Mouse (Mus musculus): ENCODE data around the gene Nemf. TPM values are rescaled to one million over a fixed set of nuclear protein-coding genes. Genes with fewer than 3 reads are reported as not detected.
A peak's percentile ranks its signal among the peaks of the same experiment; 100 is the strongest.

Gene Nemf
- total RNA-seq (2014; rRNA removed) (14.6 and 16.0 TPM in 2 replicates), polyA plus RNA-seq (2012; rRNA removed) (1.7 and 2.2 TPM in 2 replicates)

GRCm38 (mm10) chr12:69356546-69357299 is at the start of gene Nemf:
Gene Nemf, minus strand, starts transcription at chr12:69357165.
- Histone ChIP-seq H3K79me2 (ENCODE audit: control insufficient read depth, insufficient read depth, low read length) (no peaks in the 10 kb centered on the region), H3K27me3 (ENCODE audit: control insufficient read depth, insufficient read depth, low read length) (no peaks in the 10 kb centered on the region), H3K27ac (replicated peaks; ENCODE audit: insufficient read depth, low read depth, low read length) (peak within 1 kb of the TSS; percentile 72), H3K4me3 (ENCODE audit: insufficient read depth, low read depth, low read length) (peak within 1 kb of the TSS; percentile 82), H3K36me3 (ENCODE audit: control insufficient read depth, insufficient read depth, low read length) (peaks cover 23% of the 10 kb centered on the region), H3K4me1 (ENCODE audit: control insufficient read depth, insufficient read depth, low read length) (no peaks in the 10 kb centered on the region; the same call in 1 of the 2 replicates), H3K9ac (ENCODE audit: low read depth, low read length) (peak within 1 kb of the TSS; percentile 96)
- TF ChIP-seq POLR2A (IDR thresholded peaks at IDR 0.05; ENCODE audit: extremely low read depth, insufficient read depth, low read length), result peak; percentile 88
- TF ChIP-seq CTCF (IDR thresholded peaks at IDR 0.05; ENCODE audit: low read depth, low read length), result no peak
- DNase-seq (ENCODE audit: extremely low read depth, low read depth, low spot score), result peak; percentile 91
- under 1% methylated on average over 50 of the region's 50 CpGs for WGBS

- no peaks in the 10 kb centered on the region for H3K79me2 ChIP-seq (ENCODE audit: control insufficient read depth, insufficient read depth, low read length)
- WGBS, result 91% methylated on average over 13 of the region's 13 CpGs
- H3K27ac ChIP-seq (replicated peaks; ENCODE audit: insufficient read depth, low read depth, low read length), result no peak overlapping the region
- TF ChIP-seq CTCF (IDR thresholded peaks at IDR 0.05; ENCODE audit: low read depth, low read length), result no peak
- TF ChIP-seq POLR2A (IDR thresholded peaks at IDR 0.05; ENCODE audit: extremely low read depth, insufficient read depth, low read length), result no peak
- no peak overlapping the region for H3K4me3 ChIP-seq (ENCODE audit: insufficient read depth, low read depth, low read length)
- H3K9ac ChIP-seq (ENCODE audit: low read depth, low read length), result no peak overlapping the region
- no peaks in the 10 kb centered on the region for H3K27me3 ChIP-seq (ENCODE audit: control insufficient read depth, insufficient read depth, low read length)
- no peak for DNase-seq (ENCODE audit: extremely low read depth, low read depth, low spot score)
- no peaks in the 10 kb centered on the region for H3K4me1 ChIP-seq (ENCODE audit: control insufficient read depth, insufficient read depth, low read length)
- no peaks in the 10 kb centered on the region for H3K36me3 ChIP-seq (ENCODE audit: control insufficient read depth, insufficient read depth, low read length)
Observed at GRCm38 (mm10) chr12:69402594-69403167, 45.7 kb upstream of the Nemf start.

- Histone ChIP-seq H3K27me3 (ENCODE audit: control insufficient read depth, insufficient read depth, low read length) (no peaks in the 10 kb centered on the region), H3K4me3 (ENCODE audit: insufficient read depth, low read depth, low read length) (no peak overlapping the region), H3K79me2 (ENCODE audit: control insufficient read depth, insufficient read depth, low read length) (no peaks in the 10 kb centered on the region), H3K9ac (ENCODE audit: low read depth, low read length) (no peak overlapping the region), H3K36me3 (ENCODE audit: control insufficient read depth, insufficient read depth, low read length) (no peaks in the 10 kb centered on the region), H3K27ac (replicated peaks; ENCODE audit: insufficient read depth, low read depth, low read length) (no peak overlapping the region), H3K4me1 (ENCODE audit: control insufficient read depth, insufficient read depth, low read length) (no peaks in the 10 kb centered on the region)
- DNase-seq (ENCODE audit: extremely low read depth, low read depth, low spot score), result no peak
- TF ChIP-seq POLR2A (IDR thresholded peaks at IDR 0.05; ENCODE audit: extremely low read depth, insufficient read depth, low read length) (no peak), CTCF (IDR thresholded peaks at IDR 0.05; ENCODE audit: low read depth, low read length) (no peak)
- WGBS, result 76% methylated on average over 9 of the region's 9 CpGs
Observed at GRCm38 (mm10) chr12:69402100-69402499, 45.1 kb upstream of the Nemf start.

GRCm38 (mm10) chr12:69400871-69401286 is 43.9 kb upstream of the Nemf start:
- no peaks in the 10 kb centered on the region for H3K79me2 ChIP-seq (ENCODE audit: control insufficient read depth, insufficient read depth, low read length)
- DNase-seq (ENCODE audit: extremely low read depth, low read depth, low spot score), result peak; percentile 53
- no peak overlapping the region for H3K27ac ChIP-seq (replicated peaks; ENCODE audit: insufficient read depth, low read depth, low read length)
- H3K36me3 ChIP-seq (ENCODE audit: control insufficient read depth, insufficient read depth, low read length), result no peaks in the 10 kb centered on the region
- no peak overlapping the region for H3K4me3 ChIP-seq (ENCODE audit: insufficient read depth, low read depth, low read length)
- TF ChIP-seq CTCF (IDR thresholded peaks at IDR 0.05; ENCODE audit: low read depth, low read length) (no peak), POLR2A (IDR thresholded peaks at IDR 0.05; ENCODE audit: extremely low read depth, insufficient read depth, low read length) (no peak)
- no peak overlapping the region for H3K9ac ChIP-seq (ENCODE audit: low read depth, low read length)
- 28% methylated on average over 2 of the region's 2 CpGs for WGBS
- H3K4me1 ChIP-seq (ENCODE audit: control insufficient read depth, insufficient read depth, low read length), result no peaks in the 10 kb centered on the region
- H3K27me3 ChIP-seq (ENCODE audit: control insufficient read depth, insufficient read depth, low read length), result no peaks in the 10 kb centered on the region

- H3K9ac ChIP-seq (ENCODE audit: low read depth, low read length), result no peak overlapping the region
- no peaks in the 10 kb centered on the region for H3K4me1 ChIP-seq (ENCODE audit: control insufficient read depth, insufficient read depth, low read length)
- H3K27me3 ChIP-seq (ENCODE audit: control insufficient read depth, insufficient read depth, low read length), result no peaks in the 10 kb centered on the region
- no peaks in the 10 kb centered on the region for H3K79me2 ChIP-seq (ENCODE audit: control insufficient read depth, insufficient read depth, low read length)
- H3K4me3 ChIP-seq (ENCODE audit: insufficient read depth, low read depth, low read length), result no peak overlapping the region
- no peak overlapping the region for H3K27ac ChIP-seq (replicated peaks; ENCODE audit: insufficient read depth, low read depth, low read length)
- WGBS, result 86% methylated on average over 4 of the region's 4 CpGs
- no peak for TF ChIP-seq CTCF (IDR thresholded peaks at IDR 0.05; ENCODE audit: low read depth, low read length)
- no peak for TF ChIP-seq POLR2A (IDR thresholded peaks at IDR 0.05; ENCODE audit: extremely low read depth, insufficient read depth, low read length)
- H3K36me3 ChIP-seq (ENCODE audit: control insufficient read depth, insufficient read depth, low read length), result no peaks in the 10 kb centered on the region
- DNase-seq (ENCODE audit: extremely low read depth, low read depth, low spot score), result no peak
Observed at GRCm38 (mm10) chr12:69400367-69400766, 43.4 kb upstream of the Nemf start.

- TF ChIP-seq POLR2A (IDR thresholded peaks at IDR 0.05; ENCODE audit: extremely low read depth, insufficient read depth, low read length) (no peak), CTCF (IDR thresholded peaks at IDR 0.05; ENCODE audit: low read depth, low read length) (no peak)
- H3K9ac ChIP-seq (ENCODE audit: low read depth, low read length), result no peak overlapping the region
- 91% methylated on average over 6 of the region's 6 CpGs for WGBS
Observed at GRCm38 (mm10) chr12:69394456-69394855, 37.5 kb upstream of the Nemf start.

More at GRCm38 (mm10) chr12:69394456-69394855, 37.5 kb upstream of the Nemf start:
- Histone ChIP-seq H3K4me3 (ENCODE audit: insufficient read depth, low read depth, low read length) (no peak overlapping the region), H3K4me1 (ENCODE audit: control insufficient read depth, insufficient read depth, low read length) (0 out of 2 replicates have a peak, but pooled peaks cover 2% of the 10 kb centered on the region), H3K27ac (replicated peaks; ENCODE audit: insufficient read depth, low read depth, low read length) (no peak overlapping the region), H3K36me3 (ENCODE audit: control insufficient read depth, insufficient read depth, low read length) (no peaks in the 10 kb centered on the region), H3K79me2 (ENCODE audit: control insufficient read depth, insufficient read depth, low read length) (no peaks in the 10 kb centered on the region), H3K27me3 (ENCODE audit: control insufficient read depth, insufficient read depth, low read length) (no peaks in the 10 kb centered on the region)
- DNase-seq (ENCODE audit: extremely low read depth, low read depth, low spot score), result no peak

All from liver, adult 2 months (tissue).